Mouse (Mus musculus) lung, adult 2 months (tissue): ENCODE data around the gene Crabp2.

Experiments used
- CTCF ChIP-seq: fragments of 200-500 bp; IDR thresholded peaks from 2 replicates; pipeline ENCODE4 v1.5.1; 2011; ENCODE audit warnings: mild to moderate bottlenecking, low read length, control low read depth; ENCODE audit not compliant: insufficient read depth
- POLR2A ChIP-seq: fragments of 200-500 bp; IDR thresholded peaks from 2 replicates; pipeline ENCODE4 v1.6.1; 2011; ENCODE audit warnings: low read depth, mild to moderate bottlenecking, control low read depth, low read length, borderline replicate concordance; ENCODE audit errors: extremely low read depth

DNA sequence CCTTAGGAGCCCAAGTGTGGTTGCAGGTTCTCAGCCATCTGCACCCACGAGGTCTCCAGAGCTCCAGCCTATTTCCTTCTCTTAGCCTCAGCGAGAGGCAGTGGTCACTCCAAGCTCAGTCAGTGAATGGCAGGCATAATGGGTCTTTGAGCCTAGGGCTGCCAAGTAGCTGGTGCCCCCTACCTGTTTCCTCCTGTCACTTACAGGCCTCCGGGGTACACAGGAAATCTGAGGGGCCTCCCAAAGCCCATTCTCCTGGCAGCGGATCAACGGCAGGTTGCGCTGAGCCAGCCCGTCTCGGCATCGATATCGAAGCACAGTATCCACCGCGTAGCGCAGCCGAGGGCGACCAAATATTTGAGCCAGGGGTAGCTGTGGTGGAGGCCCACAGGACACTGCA, 39.6 kb downstream of the Crabp2 start:
- TF ChIP-seq CTCF = no peak
- no peak for TF ChIP-seq POLR2A
